Mouse (Mus musculus): ENCODE data around the gene Igfbp4. TPM values are rescaled to one million over a fixed set of nuclear protein-coding genes. Genes with fewer than 3 reads are reported as not detected.
A peak's percentile ranks its signal among the peaks of the same experiment; 100 is the strongest.

The Igfbp4 gene
- 53.7 and 132 TPM in 2 replicates for polyA plus RNA-seq (2014; fragmentation: Nextera tagmentation; extraction: Ambion mirVana)

DNA sequence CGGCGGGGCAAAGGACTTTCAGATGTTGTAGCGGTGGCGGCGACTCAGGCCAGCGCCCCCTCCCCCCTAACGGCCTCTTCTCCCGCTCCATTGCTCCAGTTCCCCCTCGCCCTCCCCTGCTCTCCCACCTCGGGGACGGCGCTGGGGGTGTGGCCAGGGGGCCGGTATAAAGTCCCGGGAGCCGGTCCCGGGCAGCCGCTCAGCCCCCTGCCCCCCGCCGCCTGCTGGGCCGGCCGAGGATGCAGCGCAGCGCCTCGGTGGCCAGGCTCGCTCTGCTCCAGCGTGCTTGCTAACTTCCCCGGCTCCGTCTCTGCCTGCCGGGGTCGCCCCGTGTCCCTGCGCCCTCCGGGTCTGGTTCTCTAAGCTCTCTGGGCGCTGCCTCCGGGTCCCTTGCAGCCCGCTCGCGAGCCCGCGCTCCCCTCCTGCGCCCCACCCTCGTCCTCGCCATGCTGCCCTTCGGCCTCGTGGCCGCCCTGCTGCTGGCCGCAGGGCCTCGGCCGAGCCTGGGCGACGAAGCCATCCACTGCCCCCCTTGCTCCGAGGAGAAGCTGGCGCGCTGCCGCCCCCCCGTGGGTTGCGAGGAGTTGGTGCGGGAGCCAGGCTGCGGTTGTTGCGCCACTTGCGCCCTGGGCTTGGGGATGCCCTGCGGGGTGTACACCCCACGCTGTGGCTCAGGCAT, at the start of gene Igfbp4:
TSS of gene Igfbp4 (plus strand) at position 194 of the 679 bp plus-strand sequence.
- Histone ChIP-seq H3K27me3 (ENCODE audit: control insufficient read depth, insufficient read depth, low read length) (no peaks in the 10 kb centered on the region), H3K4me3 (ENCODE audit: low read depth, low read length) (peak within 1 kb of the TSS; percentile 60), H3K4me2 (ENCODE audit: low read depth, low read length) (peak within 1 kb of the TSS; percentile 86), H3K9ac (replicated peaks; ENCODE audit: low read depth, low read length) (peak within 1 kb of the TSS; percentile 88), H3K36me3 (ENCODE audit: control insufficient read depth, insufficient read depth, low read length) (no peaks in the 10 kb centered on the region), H3K4me1 (ENCODE audit: control insufficient read depth, insufficient read depth, low read length) (peaks cover 5% of the 10 kb centered on the region; the same call in 1 of the 2 replicates), H3K9me3 (ENCODE audit: control insufficient read depth, low read length) (no peaks in the 10 kb centered on the region), H3K27ac (ENCODE audit: low read depth, low read length) (peak within 1 kb of the TSS; percentile 76)
- ATAC-seq (ENCODE audit: low read depth) = peak; percentile 64
- WGBS = under 1% methylated on average over 59 of the region's 63 CpGs

- no peaks in the 10 kb centered on the region for H3K36me3 ChIP-seq (ENCODE audit: control insufficient read depth, insufficient read depth, low read length)
- H3K27me3 ChIP-seq (ENCODE audit: control insufficient read depth, insufficient read depth, low read length) = no peaks in the 10 kb centered on the region
- 96% methylated on average over 7 of the region's 7 CpGs for WGBS
- no peak for ATAC-seq (ENCODE audit: low read depth)
- H3K4me1 ChIP-seq (ENCODE audit: control insufficient read depth, insufficient read depth, low read length) = no peaks in the 10 kb centered on the region
- H3K9me3 ChIP-seq (ENCODE audit: control insufficient read depth, low read length) = no peaks in the 10 kb centered on the region
- no peak overlapping the region for H3K27ac ChIP-seq (ENCODE audit: low read depth, low read length)
- no peak overlapping the region for H3K4me3 ChIP-seq (ENCODE audit: low read depth, low read length)
- H3K9ac ChIP-seq (replicated peaks; ENCODE audit: low read depth, low read length) = no peak overlapping the region
- H3K4me2 ChIP-seq (ENCODE audit: low read depth, low read length) = no peak overlapping the region
Observed at GRCm38 (mm10) chr11:98995987-98996386, 45.1 kb upstream of the Igfbp4 start.

DNA sequence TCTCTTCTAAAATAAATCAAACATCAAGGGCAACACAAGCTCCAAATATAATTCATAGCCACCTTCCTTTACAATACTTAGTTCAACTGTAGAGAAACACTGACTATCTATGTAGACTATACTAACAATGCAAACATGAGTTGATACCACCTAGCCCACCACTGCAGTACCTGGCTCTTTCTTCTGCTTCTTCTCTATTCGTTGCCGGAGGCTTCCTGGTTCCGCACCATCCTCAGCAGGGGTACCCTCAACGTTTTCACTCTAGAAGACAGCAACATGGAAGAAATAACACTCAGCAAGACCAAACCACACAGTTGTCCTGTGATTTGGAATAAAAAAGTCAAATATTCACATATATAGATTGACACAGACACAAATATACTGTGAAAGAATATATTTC, 43.4 kb upstream of the Igfbp4 start:
- ATAC-seq (ENCODE audit: low read depth) = no peak
- H3K27ac ChIP-seq (ENCODE audit: low read depth, low read length) = no peak overlapping the region
- no peaks in the 10 kb centered on the region for H3K4me1 ChIP-seq (ENCODE audit: control insufficient read depth, insufficient read depth, low read length)
- H3K9ac ChIP-seq (replicated peaks; ENCODE audit: low read depth, low read length) = no peak overlapping the region
- H3K27me3 ChIP-seq (ENCODE audit: control insufficient read depth, insufficient read depth, low read length) = no peaks in the 10 kb centered on the region
- no peaks in the 10 kb centered on the region for H3K36me3 ChIP-seq (ENCODE audit: control insufficient read depth, insufficient read depth, low read length)
- H3K9me3 ChIP-seq (ENCODE audit: control insufficient read depth, low read length) = no peaks in the 10 kb centered on the region
- H3K4me2 ChIP-seq (ENCODE audit: low read depth, low read length) = no peak overlapping the region
- H3K4me3 ChIP-seq (ENCODE audit: low read depth, low read length) = no peak overlapping the region
- WGBS = 96% methylated on average over 4 of the region's 4 CpGs

GRCm38 (mm10) chr11:98998776-98999175, 42.3 kb upstream of the Igfbp4 start:
- H3K4me2 ChIP-seq (ENCODE audit: low read depth, low read length) = no peak overlapping the region
- no peak for ATAC-seq (ENCODE audit: low read depth)

DNA sequence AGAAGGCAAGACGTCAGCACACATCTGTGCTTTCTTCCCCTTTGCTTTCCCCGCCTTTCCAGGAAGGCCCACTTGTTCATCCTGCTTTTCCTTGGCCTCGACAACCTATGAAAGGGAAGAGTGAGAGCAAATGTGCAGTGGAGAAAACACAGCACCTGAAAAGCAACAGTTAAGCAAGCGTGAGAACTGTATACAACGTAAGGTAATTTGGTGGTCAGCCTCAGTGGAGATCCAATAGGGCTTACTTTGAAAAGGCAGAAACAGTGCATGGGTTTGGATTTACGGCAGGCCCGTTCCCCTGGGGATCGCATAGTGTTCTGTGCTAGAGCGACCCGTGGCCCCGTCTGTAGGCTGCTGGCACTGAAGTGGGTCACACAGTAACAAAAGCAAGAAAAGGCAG, 41.8 kb upstream of the Igfbp4 start:
- WGBS = 71% methylated on average over 11 of the region's 11 CpGs

More at GRCm38 (mm10) chr11:98998776-98999175, 42.3 kb upstream of the Igfbp4 start:
- no peak overlapping the region for H3K9ac ChIP-seq (replicated peaks; ENCODE audit: low read depth, low read length)
- no peaks in the 10 kb centered on the region for H3K9me3 ChIP-seq (ENCODE audit: control insufficient read depth, low read length)
- no peaks in the 10 kb centered on the region for H3K4me1 ChIP-seq (ENCODE audit: control insufficient read depth, insufficient read depth, low read length)
- H3K27ac ChIP-seq (ENCODE audit: low read depth, low read length) = no peak overlapping the region
- H3K4me3 ChIP-seq (ENCODE audit: low read depth, low read length) = no peak overlapping the region
- H3K27me3 ChIP-seq (ENCODE audit: control insufficient read depth, insufficient read depth, low read length) = no peaks in the 10 kb centered on the region
- no peaks in the 10 kb centered on the region for H3K36me3 ChIP-seq (ENCODE audit: control insufficient read depth, insufficient read depth, low read length)

GRCm38 (mm10) chr11:99006788-99007187, 34.3 kb upstream of the Igfbp4 start:
- Histone ChIP-seq H3K9me3 (ENCODE audit: control insufficient read depth, low read length) (no peaks in the 10 kb centered on the region), H3K36me3 (ENCODE audit: control insufficient read depth, insufficient read depth, low read length) (no peaks in the 10 kb centered on the region), H3K4me1 (ENCODE audit: control insufficient read depth, insufficient read depth, low read length) (no peaks in the 10 kb centered on the region), H3K27ac (ENCODE audit: low read depth, low read length) (no peak overlapping the region), H3K4me2 (ENCODE audit: low read depth, low read length) (no peak overlapping the region), H3K9ac (replicated peaks; ENCODE audit: low read depth, low read length) (no peak overlapping the region), H3K27me3 (ENCODE audit: control insufficient read depth, insufficient read depth, low read length) (no peaks in the 10 kb centered on the region), H3K4me3 (ENCODE audit: low read depth, low read length) (no peak overlapping the region)
- ATAC-seq (ENCODE audit: low read depth) = no peak
- WGBS = 96% methylated on average over 9 of the region's 9 CpGs

More for the DNA sequence above, 41.8 kb upstream of the Igfbp4 start:
- no peak overlapping the region for H3K4me2 ChIP-seq (ENCODE audit: low read depth, low read length)
- no peak overlapping the region for H3K27ac ChIP-seq (ENCODE audit: low read depth, low read length)
- no peaks in the 10 kb centered on the region for H3K4me1 ChIP-seq (ENCODE audit: control insufficient read depth, insufficient read depth, low read length)
- no peaks in the 10 kb centered on the region for H3K27me3 ChIP-seq (ENCODE audit: control insufficient read depth, insufficient read depth, low read length)
- no peak overlapping the region for H3K9ac ChIP-seq (replicated peaks; ENCODE audit: low read depth, low read length)
- H3K9me3 ChIP-seq (ENCODE audit: control insufficient read depth, low read length) = no peaks in the 10 kb centered on the region
- no peak overlapping the region for H3K4me3 ChIP-seq (ENCODE audit: low read depth, low read length)
- ATAC-seq (ENCODE audit: low read depth) = no peak
- H3K36me3 ChIP-seq (ENCODE audit: control insufficient read depth, insufficient read depth, low read length) = no peaks in the 10 kb centered on the region

- Histone ChIP-seq H3K9ac (replicated peaks; ENCODE audit: low read depth, low read length) (no peak overlapping the region), H3K4me3 (ENCODE audit: low read depth, low read length) (no peak overlapping the region), H3K4me1 (ENCODE audit: control insufficient read depth, insufficient read depth, low read length) (no peaks in the 10 kb centered on the region), H3K27ac (ENCODE audit: low read depth, low read length) (no peak overlapping the region), H3K27me3 (ENCODE audit: control insufficient read depth, insufficient read depth, low read length) (no peaks in the 10 kb centered on the region), H3K4me2 (ENCODE audit: low read depth, low read length) (no peak overlapping the region), H3K36me3 (ENCODE audit: control insufficient read depth, insufficient read depth, low read length) (no peaks in the 10 kb centered on the region), H3K9me3 (ENCODE audit: control insufficient read depth, low read length) (no peaks in the 10 kb centered on the region)
- WGBS = 92% methylated on average over 4 of the region's 4 CpGs
- ATAC-seq (ENCODE audit: low read depth) = no peak
Observed at GRCm38 (mm10) chr11:99010124-99010523, 30.9 kb upstream of the Igfbp4 start.

- no peak overlapping the region for H3K9ac ChIP-seq (replicated peaks; ENCODE audit: low read depth, low read length)
- no peaks in the 10 kb centered on the region for H3K4me1 ChIP-seq (ENCODE audit: control insufficient read depth, insufficient read depth, low read length)
- WGBS = 90% methylated on average over 5 of the region's 5 CpGs
- H3K36me3 ChIP-seq (ENCODE audit: control insufficient read depth, insufficient read depth, low read length) = no peaks in the 10 kb centered on the region
- no peak overlapping the region for H3K27ac ChIP-seq (ENCODE audit: low read depth, low read length)
- no peak for ATAC-seq (ENCODE audit: low read depth)
- H3K27me3 ChIP-seq (ENCODE audit: control insufficient read depth, insufficient read depth, low read length) = no peaks in the 10 kb centered on the region
- H3K4me2 ChIP-seq (ENCODE audit: low read depth, low read length) = no peak overlapping the region
- no peak overlapping the region for H3K4me3 ChIP-seq (ENCODE audit: low read depth, low read length)
- no peaks in the 10 kb centered on the region for H3K9me3 ChIP-seq (ENCODE audit: control insufficient read depth, low read length)
Observed at GRCm38 (mm10) chr11:99010706-99011105, 30.3 kb upstream of the Igfbp4 start.

DNA sequence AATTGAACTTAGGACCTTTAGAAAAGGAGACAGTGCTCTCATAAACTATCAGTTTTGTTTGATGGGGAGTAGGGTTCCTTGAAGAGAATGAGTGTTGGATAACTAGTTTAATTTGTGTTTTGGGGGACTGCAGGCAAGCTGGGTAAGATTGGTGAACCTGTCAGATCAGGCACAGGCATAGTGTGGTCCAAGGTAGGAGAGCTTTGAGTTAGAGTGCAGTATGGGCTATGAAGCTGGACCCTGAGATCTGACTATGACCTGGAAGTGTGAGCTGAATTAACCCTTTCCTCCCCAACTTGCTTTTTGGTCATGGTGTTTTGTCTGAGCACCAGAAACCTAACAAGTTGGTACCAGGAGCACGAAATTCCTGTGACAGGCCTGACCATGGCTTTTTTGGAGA, 27.2 kb upstream of the Igfbp4 start:
- Histone ChIP-seq H3K4me3 (ENCODE audit: low read depth, low read length) (no peak overlapping the region), H3K27ac (ENCODE audit: low read depth, low read length) (no peak overlapping the region), H3K4me1 (ENCODE audit: control insufficient read depth, insufficient read depth, low read length) (no peaks in the 10 kb centered on the region), H3K9me3 (ENCODE audit: control insufficient read depth, low read length) (no peaks in the 10 kb centered on the region), H3K9ac (replicated peaks; ENCODE audit: low read depth, low read length) (no peak overlapping the region), H3K27me3 (ENCODE audit: control insufficient read depth, insufficient read depth, low read length) (no peaks in the 10 kb centered on the region), H3K36me3 (ENCODE audit: control insufficient read depth, insufficient read depth, low read length) (no peaks in the 10 kb centered on the region), H3K4me2 (ENCODE audit: low read depth, low read length) (no peak overlapping the region)
- ATAC-seq (ENCODE audit: low read depth) = no peak
- 93% methylated on average over 1 of the region's 1 CpGs for WGBS
